Mouse (Mus musculus) left cerebral cortex, postnatal 10 days (tissue): ENCODE data around the gene Cdh1. TPM values are rescaled to one million over a fixed set of nuclear protein-coding genes. Genes with fewer than 3 reads are reported as not detected.

Experiments
- DNase-seq, 2 experiments: peaks; one replicate each; pipeline ENCODE4 v3.0.0; 2021 to 2022; ENCODE audit warnings: low spot score in 2 of 2, mixed read lengths in 1 of 2; ENCODE audit errors: extremely low spot score in 1 of 2
- intact Hi-C: fragments of 180-260 bp; cut with DNase I; formaldehyde crosslinking; loops from one replicate; pipeline ENCODE4 v1.15.1; 2025
- total RNA-seq, 2 experiments: library from RNA; stranded (reverse); gene quantifications; 2 replicates each; pipeline ENCODE4 v1.2.3; 2021

Cdh1 gene
- total RNA-seq, 2 experiments from 2014 or later = 2.6 to 3.1 TPM

DNA sequence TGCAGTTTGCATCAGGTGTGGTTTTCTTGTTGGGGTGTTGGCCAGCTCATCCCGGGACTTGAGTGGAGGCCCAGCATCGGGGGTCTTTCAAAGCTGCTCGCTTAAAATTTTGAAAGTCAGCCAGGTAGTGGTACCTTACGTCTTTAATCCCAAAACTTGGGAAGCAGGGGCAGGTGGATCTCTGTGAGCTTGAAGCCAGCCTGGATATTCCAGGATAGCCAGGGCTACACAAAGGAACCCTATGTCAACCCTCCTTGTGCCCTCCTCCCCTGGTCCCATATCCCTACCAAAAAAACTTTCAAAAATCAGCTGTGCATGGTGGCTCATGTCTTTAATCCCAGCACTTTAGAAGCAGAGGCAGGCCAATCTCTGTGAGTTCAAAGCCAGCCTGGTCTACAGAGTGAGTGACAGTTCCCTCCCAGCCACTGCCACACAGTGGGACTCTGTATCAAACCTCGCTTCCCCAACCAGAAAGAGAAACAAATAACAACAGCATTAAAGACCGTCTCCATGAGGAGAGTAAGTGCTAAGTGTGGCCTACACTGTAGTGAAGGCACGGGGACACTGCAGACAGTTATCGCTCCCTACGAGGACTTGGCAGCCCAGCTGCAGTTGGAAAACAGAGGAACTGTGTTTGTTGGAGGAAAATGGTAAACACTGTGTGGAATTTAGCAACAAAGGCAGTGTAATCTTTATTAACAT is 101.2 kb downstream of the Cdh1 start:
- intact Hi-C loops = no loop called here
- DNase-seq = no peak

DNA sequence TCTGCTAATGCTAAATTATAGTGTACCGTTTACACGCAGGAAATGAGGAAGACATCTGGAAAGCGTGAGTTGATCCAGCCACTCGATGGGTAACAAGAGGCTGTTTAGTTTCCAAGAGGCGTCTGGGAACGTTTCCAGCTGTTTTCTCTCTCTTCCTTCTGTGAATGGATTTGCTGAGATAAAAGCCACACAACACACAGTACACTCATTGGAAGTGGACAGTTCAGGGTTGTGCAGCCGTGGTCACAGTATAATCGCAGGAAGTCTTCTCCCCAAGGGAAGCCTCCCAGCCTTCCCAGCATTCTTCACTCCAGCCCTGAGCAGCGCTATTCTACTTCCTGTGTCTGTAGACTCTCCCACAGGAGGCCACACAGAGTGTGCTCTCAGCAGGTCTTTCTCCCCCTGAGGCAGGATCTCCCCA is 101.8 kb downstream of the Cdh1 start:
- DNase-seq = peak; percentile 45 to 69
- intact Hi-C loops = no loop called here

DNA sequence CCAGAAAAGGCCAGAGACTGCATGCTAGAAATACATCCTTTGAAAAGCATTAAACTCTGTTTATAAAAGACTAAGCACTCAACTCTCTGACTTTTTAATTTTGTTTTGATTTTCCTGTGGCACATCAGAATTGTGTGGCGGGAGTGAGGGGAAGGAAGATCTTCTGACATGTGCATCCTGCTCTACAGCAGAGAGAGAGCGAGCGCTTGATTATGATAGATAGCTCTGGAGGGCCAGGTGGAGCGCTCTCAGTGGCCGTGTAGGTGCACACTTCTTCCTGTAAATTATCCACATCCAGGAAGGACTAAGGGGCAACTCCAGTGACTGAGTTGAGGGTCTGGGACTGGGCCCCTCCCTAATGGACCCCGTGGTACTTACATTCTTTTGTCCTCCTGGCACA is 103.0 kb downstream of the Cdh1 start:
- DNase-seq = no peak
- intact Hi-C loops = no loop called here

DNA sequence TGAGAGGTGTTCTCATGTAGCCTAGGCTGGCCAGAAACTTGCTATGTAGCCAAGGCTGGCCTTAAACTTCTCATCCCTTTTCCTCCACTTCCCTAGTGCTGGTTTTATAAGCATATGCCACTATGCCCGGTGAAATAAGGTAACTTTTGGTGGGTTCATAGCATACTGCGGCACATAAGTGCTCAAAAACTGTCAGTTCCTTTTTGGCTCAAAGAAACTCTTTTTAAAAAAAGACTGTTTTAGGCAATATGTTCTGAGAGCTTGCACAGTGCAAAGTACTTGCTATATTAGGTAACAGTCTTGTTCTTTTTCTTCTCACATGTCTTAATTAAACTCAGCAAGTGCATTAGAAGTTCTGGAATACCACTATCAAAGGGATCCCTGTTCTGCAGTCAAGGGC is 106.9 kb downstream of the Cdh1 start:
- intact Hi-C loops = no loop called here

DNA sequence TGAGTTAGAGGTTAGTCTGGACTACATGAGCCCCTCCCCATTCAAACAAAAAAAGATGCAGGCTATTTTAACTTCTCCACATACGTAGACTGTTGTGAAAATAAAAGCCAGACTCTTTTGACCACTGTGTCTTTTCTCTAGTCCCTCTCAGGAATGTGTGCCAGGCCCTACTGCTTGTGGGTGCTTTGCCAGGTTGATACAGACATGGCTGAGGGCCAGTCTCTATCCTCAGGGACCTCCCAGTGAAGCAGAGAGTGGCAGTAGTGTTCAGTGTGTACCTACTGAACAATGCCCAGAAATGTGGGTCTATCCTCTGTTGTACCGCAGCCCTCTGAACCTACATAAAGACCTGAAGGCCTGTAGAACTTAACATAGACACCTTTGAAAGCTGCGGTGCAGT is 109.3 kb downstream of the Cdh1 start:
- intact Hi-C loops = no loop called here
- no peak for DNase-seq

More for the DNA sequence above, 106.9 kb downstream of the Cdh1 start:
- DNase-seq = no peak

DNA sequence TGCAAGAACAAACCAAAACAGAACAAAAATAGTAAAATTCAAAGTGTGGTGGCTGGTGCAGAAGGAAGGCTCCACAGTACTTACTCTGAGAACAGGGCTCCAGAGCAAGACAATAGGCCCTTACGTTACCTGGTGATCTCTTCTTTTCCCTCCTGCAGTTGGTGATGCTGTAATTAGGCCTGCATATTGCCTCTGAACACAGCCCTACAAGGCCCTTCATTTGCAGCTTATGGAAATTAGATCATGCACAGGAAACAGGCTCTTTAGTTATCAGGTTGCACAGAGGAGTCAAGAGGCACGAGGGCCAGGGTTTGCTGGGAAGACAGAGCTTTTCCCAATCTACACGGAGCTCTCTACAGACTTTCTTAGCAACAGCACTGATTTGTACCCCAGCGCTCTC is 111.1 kb downstream of the Cdh1 start:
- DNase-seq = no peak
- intact Hi-C loops = no loop called here

DNA sequence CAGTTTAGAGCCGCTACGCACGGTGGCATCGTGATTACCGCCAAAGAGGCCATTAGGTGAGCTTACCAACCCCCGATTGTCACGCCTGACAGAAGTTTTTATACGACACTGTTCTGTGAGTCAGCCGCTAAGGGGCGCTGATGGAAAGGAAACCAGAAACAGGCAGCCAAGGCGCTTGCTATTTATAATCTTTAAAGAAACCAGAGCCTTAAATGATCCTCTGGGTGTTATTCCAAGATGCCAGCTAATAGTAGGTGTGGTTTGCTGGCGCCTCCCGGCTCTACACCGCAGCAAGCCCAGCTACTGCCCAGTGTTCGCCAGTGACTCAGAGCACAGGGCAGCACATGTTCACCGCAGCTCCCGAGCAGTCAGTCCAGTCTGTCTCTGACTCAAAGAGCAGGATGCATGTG is 114.9 kb downstream of the Cdh1 start:
- peak; percentile 72 to 87 for DNase-seq
- intact Hi-C loops = loop anchor here (2.0 to 5.0 kb wide), 3 partner anchors 154 to 284 kb away; partner anchors contain the start of gene Has3

Other genes starting within 250 kb of the Cdh1 start
- 10 to 100 TPM; 19.0 to 19.9 TPM for gene Zfp90, start 188.0 kb upstream of the Cdh1 start, total RNA-seq
- not detected for gene 6030452D12Rik, start 102.8 kb upstream of the Cdh1 start, total RNA-seq
- under 1 TPM; 0.34 to 0.47 TPM for gene Cdh3, start 92.5 kb upstream of the Cdh1 start, total RNA-seq
- gene Gm10073, start 29.9 kb upstream of the Cdh1 start, total RNA-seq = 100 to 1,000 TPM; 115 to 119 TPM
- gene Tango6, start 79.7 kb downstream of the Cdh1 start, total RNA-seq = 1 to 10 TPM; 6.1 to 6.8 TPM